8 mouse cellular contexts compared by ENCODE assay signal in the genomic region with DNA sequence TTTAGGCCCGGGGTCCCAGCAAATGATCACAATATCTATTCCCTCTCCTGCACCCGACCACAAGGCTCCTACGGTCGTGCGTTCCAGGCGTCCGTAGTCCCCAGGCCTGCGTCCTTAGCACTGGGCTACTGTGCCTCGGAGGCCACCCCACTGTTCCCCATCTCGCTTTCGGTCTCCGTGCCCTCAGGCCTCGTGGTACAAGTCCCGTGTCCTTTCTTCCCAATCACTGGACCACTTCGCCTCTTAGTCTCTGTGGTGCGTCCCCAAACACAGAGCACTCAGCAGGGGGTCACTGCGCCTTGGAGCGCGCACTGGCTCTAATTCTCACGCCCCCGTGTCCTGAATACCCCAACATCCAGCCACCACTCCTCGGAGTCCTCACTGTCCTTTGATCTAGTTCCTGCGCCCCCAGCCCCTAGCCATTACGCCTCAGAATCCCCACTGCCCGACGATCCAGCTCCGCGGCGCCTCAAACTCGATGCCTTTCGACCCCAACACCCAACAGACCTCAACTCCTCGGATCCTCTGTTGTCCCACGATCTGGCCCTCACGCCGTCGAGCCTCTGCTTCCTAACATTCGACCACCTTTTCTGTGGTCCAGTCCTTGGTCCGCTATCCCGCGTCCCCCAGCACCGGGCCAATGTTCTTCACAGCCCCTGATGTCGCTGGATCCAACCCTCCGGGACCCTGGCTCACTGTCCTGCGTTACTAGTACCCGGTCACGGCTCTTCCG. TPM values are rescaled to one million over a fixed set of nuclear protein-coding genes. Genes with fewer than 3 reads are reported as not detected.
DNase-seq lines count a peak whose midpoint lies in the region; ATAC-seq lines count a peak whose summit lies in the region.

No protein-coding gene starts in this region.

- no peaks in the 10 kb centered on the region for H3K9me3 ChIP-seq in limb, embryonic 12.5 days
- no peaks in the 10 kb centered on the region for H3K9me3 ChIP-seq in stomach, embryonic 16.5 days (replicated peaks; ENCODE audit: control insufficient read depth, low read length)

- DNase-seq in embryo, embryonic 10 days (ENCODE audit: low spot score) = peak; percentile 53
- DNase-seq in embryo, embryonic 10.5 days (ENCODE audit: low spot score) = no peak
- peak; percentile 14 for DNase-seq in right cerebral cortex, postnatal 25 days
- DNase-seq in right cerebral cortex, adult 2 months (ENCODE audit: low spot score in 2 of 2) = no peak
- DNase-seq in ovary, adult 18-20 months (ENCODE audit: low spot score) = no peak
- DNase-seq in spleen, postnatal 4 days (ENCODE audit: low spot score in 2 of 2) = no peak

- peak overlapping the region; percentile 90 for H3K27ac ChIP-seq in limb, embryonic 12.5 days
- H3K27ac ChIP-seq in stomach, embryonic 16.5 days (ENCODE audit: low read length) = no peak overlapping the region

- no peak for ATAC-seq in limb, embryonic 12.5 days (ENCODE audit: insufficient number of reproducible peaks, insufficient read depth, low FRiP score, low TSS enrichment, low read depth)
- ATAC-seq in stomach, embryonic 16.5 days (ENCODE audit: insufficient read depth, low FRiP score) = no peak

- peaks cover 24% of the 10 kb centered on the region for H3K4me1 ChIP-seq in limb, embryonic 12.5 days (replicated peaks)
- H3K4me1 ChIP-seq in stomach, embryonic 16.5 days (ENCODE audit: control insufficient read depth, insufficient read depth, low read length) = peaks cover 3% of the 10 kb centered on the region; the same call in 1 of the 2 replicates

- H3K4me2 ChIP-seq in limb, embryonic 12.5 days = peak overlapping the region; percentile 76
- H3K4me2 ChIP-seq in stomach, embryonic 16.5 days (ENCODE audit: low read depth, low read length) = peak overlapping the region; percentile 64

- H3K27me3 ChIP-seq in limb, embryonic 12.5 days = no peaks in the 10 kb centered on the region; the same call in 1 of the 2 replicates
- H3K27me3 ChIP-seq in stomach, embryonic 16.5 days (ENCODE audit: control insufficient read depth, insufficient read depth, low read length) = peaks cover 23% of the 10 kb centered on the region; the same call in 1 of the 2 replicates

- H3K4me3 ChIP-seq in limb, embryonic 12.5 days (replicated peaks) = peak overlapping the region; percentile 92
- H3K4me3 ChIP-seq in stomach, embryonic 16.5 days (replicated peaks; ENCODE audit: low read length) = peak overlapping the region; percentile 57

- peak overlapping the region; percentile 92 for H3K9ac ChIP-seq in limb, embryonic 12.5 days (replicated peaks)
- peak overlapping the region; percentile 76 for H3K9ac ChIP-seq in stomach, embryonic 16.5 days (ENCODE audit: low read length)

- under 1% methylated on average over 47 of the region's 47 CpGs for WGBS in limb, embryonic 12.5 days
- WGBS in stomach, embryonic 16.5 days = 5% methylated on average over 47 of the region's 47 CpGs

- peaks cover 23% of the 10 kb centered on the region for H3K36me3 ChIP-seq in limb, embryonic 12.5 days
- H3K36me3 ChIP-seq in stomach, embryonic 16.5 days (ENCODE audit: control insufficient read depth, insufficient read depth, low read length) = no peaks in the 10 kb centered on the region

RNA-seq across cellular contexts. Expression of a gene that starts 0.8 kb away (rescaled TPM):
- polyA plus RNA-seq in limb, embryonic 12.5 days (2016; fragmentation: Nextera tagmentation; extraction: Ambion mirVana) = 145 and 155 TPM in 2 replicates
- polyA plus RNA-seq in stomach, embryonic 16.5 days (2015; fragmentation: Nextera tagmentation; extraction: Ambion mirVana) = 9.5 and 13.4 TPM in 2 replicates

RNA-seq across cellular contexts. Expression of a gene that starts 25.7 kb away (rescaled TPM):
- polyA plus RNA-seq in limb, embryonic 12.5 days (2016; fragmentation: Nextera tagmentation; extraction: Ambion mirVana) = 65.7 and 69.8 TPM in 2 replicates
- polyA plus RNA-seq in stomach, embryonic 16.5 days (2015; fragmentation: Nextera tagmentation; extraction: Ambion mirVana) = 54.1 and 57.3 TPM in 2 replicates

Comparison
In these comparisons a context has a peak if more than half of its experiments do, and no peak if none do; other contexts are left out.
1. DNase-seq: peak in embryo, embryonic 10 days (single experiment) and right cerebral cortex, postnatal 25 days (single experiment); none in embryo, embryonic 10.5 days (single experiment), right cerebral cortex, adult 2 months (0 of 2), ovary, adult 18-20 months (single experiment) and spleen, postnatal 4 days (0 of 2).
2. RNA of a gene that starts 0.8 kb away (polyA plus RNA-seq): 145 to 155 TPM in limb, embryonic 12.5 days; 9.5 to 13.4 TPM in stomach, embryonic 16.5 days; every median in the first group is over 10 times any median in the second.